Mouse (Mus musculus): ENCODE results near the gene Rps6ka5. TPM values are rescaled to one million over a fixed set of nuclear protein-coding genes. Genes with fewer than 3 reads are reported as not detected.
A peak's percentile ranks its signal among the peaks of the same experiment; 100 is the strongest.

The Rps6ka5 gene
- polyA plus RNA-seq, 1 experiment from 2014 or later = 13.7 TPM

- WGBS = 55% methylated on average over 3 of the region's 3 CpGs
- Histone ChIP-seq H3K27me3 (no peaks in the 10 kb centered on the region), H3K4me2 (replicated peaks) (no peak overlapping the region), H3K4me1 (peaks cover 26% of the 10 kb centered on the region), H3K4me3 (no peak overlapping the region), H3K9me3 (no peaks in the 10 kb centered on the region), H3K27ac (replicated peaks) (no peak overlapping the region), H3K9ac (replicated peaks) (no peak overlapping the region), H3K36me3 (no peaks in the 10 kb centered on the region)
- ATAC-seq (replicated peaks) = no peak
Observed at GRCm38 (mm10) chr12:100720801-100721200, 6.0 kb downstream of the Rps6ka5 start.

GRCm38 (mm10) chr12:100717446-100717845 lies 9.3 kb downstream of the Rps6ka5 start:
- peaks cover 7% of the 10 kb centered on the region for H3K4me1 ChIP-seq
- no peak overlapping the region for H3K27ac ChIP-seq (replicated peaks)
- H3K9me3 ChIP-seq = no peaks in the 10 kb centered on the region
- H3K27me3 ChIP-seq = no peaks in the 10 kb centered on the region
- H3K4me3 ChIP-seq = no peak overlapping the region
- no peaks in the 10 kb centered on the region for H3K36me3 ChIP-seq
- H3K9ac ChIP-seq (replicated peaks) = no peak overlapping the region
- no peak for ATAC-seq (replicated peaks)
- no peak overlapping the region for H3K4me2 ChIP-seq (replicated peaks)

GRCm38 (mm10) chr12:100716969-100717368 lies 9.8 kb downstream of the Rps6ka5 start:
- no peak overlapping the region for H3K27ac ChIP-seq (replicated peaks)
- WGBS = 65% methylated on average over 4 of the region's 4 CpGs
- no peaks in the 10 kb centered on the region for H3K27me3 ChIP-seq
- no peak overlapping the region for H3K4me3 ChIP-seq
- no peak overlapping the region for H3K9ac ChIP-seq (replicated peaks)
- H3K4me2 ChIP-seq (replicated peaks) = no peak overlapping the region
- H3K4me1 ChIP-seq = peaks cover 7% of the 10 kb centered on the region
- H3K9me3 ChIP-seq = no peaks in the 10 kb centered on the region
- no peak for ATAC-seq (replicated peaks)
- no peaks in the 10 kb centered on the region for H3K36me3 ChIP-seq

- Histone ChIP-seq H3K27me3 (no peaks in the 10 kb centered on the region), H3K4me2 (replicated peaks) (no peak overlapping the region), H3K9me3 (no peaks in the 10 kb centered on the region), H3K4me1 (peaks cover 9% of the 10 kb centered on the region), H3K36me3 (no peaks in the 10 kb centered on the region), H3K9ac (replicated peaks) (no peak overlapping the region), H3K27ac (replicated peaks) (no peak overlapping the region), H3K4me3 (no peak overlapping the region)
- WGBS = 82% methylated on average over 5 of the region's 5 CpGs
- ATAC-seq (replicated peaks) = no peak
Observed at GRCm38 (mm10) chr12:100711819-100712218, 15.0 kb downstream of the Rps6ka5 start.

GRCm38 (mm10) chr12:100711116-100711691 lies 15.6 kb downstream of the Rps6ka5 start:
- no peak overlapping the region for H3K4me2 ChIP-seq (replicated peaks)
- no peaks in the 10 kb centered on the region for H3K27me3 ChIP-seq
- 0 out of 2 replicates have a peak overlapping the region, but pooled peaks have one; percentile 23 for H3K27ac ChIP-seq (replicated peaks)
- H3K4me3 ChIP-seq = no peak overlapping the region
- WGBS = 75% methylated on average over 10 of the region's 10 CpGs
- peaks cover 9% of the 10 kb centered on the region for H3K4me1 ChIP-seq
- H3K36me3 ChIP-seq = no peaks in the 10 kb centered on the region
- ATAC-seq (replicated peaks) = no peak
- no peaks in the 10 kb centered on the region for H3K9me3 ChIP-seq
- no peak overlapping the region for H3K9ac ChIP-seq (replicated peaks)

- WGBS = 41% methylated on average over 1 of the region's 1 CpGs
Observed at GRCm38 (mm10) chr12:100710432-100710831, 16.4 kb downstream of the Rps6ka5 start.

GRCm38 (mm10) chr12:100707312-100707711 lies 19.5 kb downstream of the Rps6ka5 start:
- Histone ChIP-seq H3K9me3 (no peaks in the 10 kb centered on the region), H3K4me1 (peaks cover 9% of the 10 kb centered on the region), H3K4me2 (replicated peaks) (no peak overlapping the region), H3K27me3 (no peaks in the 10 kb centered on the region), H3K27ac (replicated peaks) (no peak overlapping the region), H3K36me3 (no peaks in the 10 kb centered on the region), H3K4me3 (no peak overlapping the region), H3K9ac (replicated peaks) (no peak overlapping the region)
- ATAC-seq (replicated peaks) = no peak
- WGBS = 99% methylated on average over 2 of the region's 2 CpGs

More at GRCm38 (mm10) chr12:100710432-100710831, 16.4 kb downstream of the Rps6ka5 start:
- no peak for ATAC-seq (replicated peaks)
- Histone ChIP-seq H3K9ac (replicated peaks) (no peak overlapping the region), H3K27me3 (no peaks in the 10 kb centered on the region), H3K4me2 (replicated peaks) (no peak overlapping the region), H3K36me3 (no peaks in the 10 kb centered on the region), H3K27ac (replicated peaks) (peak overlapping the region; percentile 20), H3K9me3 (no peaks in the 10 kb centered on the region), H3K4me1 (peaks cover 9% of the 10 kb centered on the region), H3K4me3 (no peak overlapping the region)

- WGBS = 85% methylated on average over 5 of the region's 5 CpGs
- Histone ChIP-seq H3K9me3 (no peaks in the 10 kb centered on the region), H3K27ac (replicated peaks) (no peak overlapping the region), H3K4me2 (replicated peaks) (no peak overlapping the region), H3K4me1 (peaks cover 2% of the 10 kb centered on the region), H3K27me3 (no peaks in the 10 kb centered on the region), H3K4me3 (no peak overlapping the region), H3K9ac (replicated peaks) (no peak overlapping the region), H3K36me3 (no peaks in the 10 kb centered on the region)
- ATAC-seq (replicated peaks) = no peak
Observed at GRCm38 (mm10) chr12:100705057-100705722, 21.6 kb downstream of the Rps6ka5 start.

- H3K9me3 ChIP-seq = no peaks in the 10 kb centered on the region
- peaks cover 11% of the 10 kb centered on the region; the same call in 1 of the 2 replicates for H3K4me1 ChIP-seq
- H3K4me3 ChIP-seq = no peak overlapping the region
- no peaks in the 10 kb centered on the region for H3K27me3 ChIP-seq
- no peaks in the 10 kb centered on the region for H3K36me3 ChIP-seq
- no peak overlapping the region for H3K27ac ChIP-seq (replicated peaks)
- no peak overlapping the region for H3K4me2 ChIP-seq (replicated peaks)
- ATAC-seq (replicated peaks) = no peak
- H3K9ac ChIP-seq (replicated peaks) = no peak overlapping the region
- 92% methylated on average over 1 of the region's 1 CpGs for WGBS
Observed at GRCm38 (mm10) chr12:100698019-100698418, 28.8 kb downstream of the Rps6ka5 start.

GRCm38 (mm10) chr12:100696621-100697020 lies 30.2 kb downstream of the Rps6ka5 start:
- 15% methylated on average over 4 of the region's 4 CpGs for WGBS
- Histone ChIP-seq H3K4me1 (peaks cover 18% of the 10 kb centered on the region), H3K9me3 (no peaks in the 10 kb centered on the region), H3K36me3 (no peaks in the 10 kb centered on the region), H3K4me2 (replicated peaks) (no peak overlapping the region), H3K4me3 (no peak overlapping the region), H3K27me3 (no peaks in the 10 kb centered on the region), H3K27ac (replicated peaks) (peak overlapping the region; percentile 50; the same call in 1 of the 2 replicates), H3K9ac (replicated peaks) (no peak overlapping the region)
- no peak for ATAC-seq (replicated peaks)

- Histone ChIP-seq H3K9me3 (no peaks in the 10 kb centered on the region), H3K27me3 (no peaks in the 10 kb centered on the region), H3K9ac (replicated peaks) (no peak overlapping the region), H3K4me1 (peaks cover 18% of the 10 kb centered on the region), H3K36me3 (no peaks in the 10 kb centered on the region), H3K4me3 (no peak overlapping the region), H3K4me2 (replicated peaks) (no peak overlapping the region), H3K27ac (replicated peaks) (no peak overlapping the region)
- WGBS = 72% methylated on average over 3 of the region's 3 CpGs
- ATAC-seq (replicated peaks) = no peak
Observed at GRCm38 (mm10) chr12:100695252-100695651, 31.5 kb downstream of the Rps6ka5 start.

GRCm38 (mm10) chr12:100692208-100692607 lies 34.6 kb downstream of the Rps6ka5 start:
- Histone ChIP-seq H3K36me3 (no peaks in the 10 kb centered on the region), H3K9ac (replicated peaks) (no peak overlapping the region), H3K9me3 (no peaks in the 10 kb centered on the region), H3K4me1 (peaks cover 17% of the 10 kb centered on the region), H3K27ac (replicated peaks) (no peak overlapping the region), H3K27me3 (no peaks in the 10 kb centered on the region), H3K4me3 (no peak overlapping the region), H3K4me2 (replicated peaks) (no peak overlapping the region)
- 49% methylated on average over 3 of the region's 3 CpGs for WGBS
- no peak for ATAC-seq (replicated peaks)

GRCm38 (mm10) chr12:100690444-100690843 lies 36.3 kb downstream of the Rps6ka5 start:
- 65% methylated on average over 5 of the region's 5 CpGs for WGBS
- no peak overlapping the region for H3K4me2 ChIP-seq (replicated peaks)
- H3K9ac ChIP-seq (replicated peaks) = no peak overlapping the region
- no peaks in the 10 kb centered on the region for H3K9me3 ChIP-seq
- H3K36me3 ChIP-seq = no peaks in the 10 kb centered on the region
- H3K27ac ChIP-seq (replicated peaks) = no peak overlapping the region
- H3K4me3 ChIP-seq = no peak overlapping the region
- peaks cover 11% of the 10 kb centered on the region for H3K4me1 ChIP-seq
- H3K27me3 ChIP-seq = no peaks in the 10 kb centered on the region
- ATAC-seq (replicated peaks) = no peak

All from forebrain, embryonic 15.5 days (tissue).